Mouse (Mus musculus) heart, embryonic 14.5 days (tissue): ENCODE data around the gene BC034090. TPM values are rescaled to one million over a fixed set of nuclear protein-coding genes. Genes with fewer than 3 reads are reported as not detected.

Experiments used
- ATAC-seq: fragments of 200-750 bp; cut with Nextera tagmentation; 2 replicates; pipeline ENCODE4 v1.8.0; 2017; ENCODE audit warnings: low read depth, moderate TSS enrichment; ENCODE audit not compliant: insufficient number of reproducible peaks, insufficient read depth, low FRiP score
- H3K27ac ChIP-seq, 2 experiments: fragments of 200-500 bp in 1 of 2; fragments of 300-500 bp in 1 of 2; sonication (generic) in 1 of 2; replicated peaks in 1 of 2; 2 replicates each; pipeline ENCODE4 v1.5.1; 2012 to 2014; ENCODE audit warnings: low read depth in 2 of 2, low read length in 2 of 2, control low read depth in 1 of 2, mild to moderate bottlenecking in 1 of 2, mixed read lengths in 1 of 2; ENCODE audit not compliant: control insufficient read depth in 1 of 2, insufficient read depth in 1 of 2
- H3K27me3 ChIP-seq: fragments of 300-500 bp; sonication (generic); 2 replicates; pipeline ENCODE4 v1.6.1; 2014; ENCODE audit warnings: mild to moderate bottlenecking, low read length, control low read depth; ENCODE audit not compliant: control insufficient read depth, insufficient read depth
- H3K36me3 ChIP-seq: fragments of 300-500 bp; sonication (generic); 2 replicates; pipeline ENCODE4 v1.6.1; 2014; ENCODE audit warnings: mild to moderate bottlenecking, control low read depth, low read length, mixed read lengths; ENCODE audit not compliant: control insufficient read depth, insufficient read depth
- H3K4me1 ChIP-seq, 2 experiments: fragments of 200-500 bp in 1 of 2; fragments of 300-500 bp in 1 of 2; sonication (generic) in 1 of 2; 2 replicates each; pipeline ENCODE4 v1.6.1; 2012 to 2014; ENCODE audit warnings: low read length in 2 of 2, control low read depth in 1 of 2, mixed read lengths in 1 of 2; ENCODE audit not compliant: control insufficient read depth in 2 of 2, insufficient read depth in 2 of 2
- H3K4me2 ChIP-seq: fragments of 300-500 bp; sonication (generic); 2 replicates; pipeline ENCODE4 v1.6.1; 2014; ENCODE audit warnings: mild to moderate bottlenecking, low read length
- H3K4me3 ChIP-seq, 2 experiments: fragments of 200-500 bp in 1 of 2; fragments of 300-500 bp in 1 of 2; sonication (generic) in 1 of 2; 2 replicates each; pipeline ENCODE4 v1.5.1; 2012 to 2014; ENCODE audit warnings: low read length in 2 of 2, mild to moderate bottlenecking in 2 of 2, control low read depth in 1 of 2, low read depth in 1 of 2, moderate library complexity in 1 of 2; ENCODE audit not compliant: control insufficient read depth in 1 of 2, insufficient read depth in 1 of 2
- H3K9ac ChIP-seq: fragments of 300-500 bp; sonication (generic); 2 replicates; pipeline ENCODE4 v1.6.1; 2014; ENCODE audit warnings: mild to moderate bottlenecking, low read length
- H3K9me3 ChIP-seq: fragments of 300-500 bp; sonication (generic); 2 replicates; pipeline ENCODE4 v1.6.1; 2016; ENCODE audit warnings: low read length, control low read depth; ENCODE audit not compliant: control insufficient read depth
- WGBS: fragments of 180-500 bp; shearing (Covaris S2); extraction: QIAGEN DNeasy Blood & Tissue Kit; methylation state at CpG from one replicate; pipeline ENCODE4 v1.1.7; 2014; 5-methylcytosine and 5-hydroxymethylcytosine counted together
- polyA plus RNA-seq: library from polyadenylated mRNA; unstranded; fragments of >200 nt; fragmentation: Nextera tagmentation; extraction: Ambion mirVana; gene quantifications from 2 replicates; pipeline ENCODE4 v1.2.1, GENCODE M21; 2014

Gene BC034090
- polyA plus RNA-seq, 1 experiment from 2014 or later, result 6.9 TPM

DNA sequence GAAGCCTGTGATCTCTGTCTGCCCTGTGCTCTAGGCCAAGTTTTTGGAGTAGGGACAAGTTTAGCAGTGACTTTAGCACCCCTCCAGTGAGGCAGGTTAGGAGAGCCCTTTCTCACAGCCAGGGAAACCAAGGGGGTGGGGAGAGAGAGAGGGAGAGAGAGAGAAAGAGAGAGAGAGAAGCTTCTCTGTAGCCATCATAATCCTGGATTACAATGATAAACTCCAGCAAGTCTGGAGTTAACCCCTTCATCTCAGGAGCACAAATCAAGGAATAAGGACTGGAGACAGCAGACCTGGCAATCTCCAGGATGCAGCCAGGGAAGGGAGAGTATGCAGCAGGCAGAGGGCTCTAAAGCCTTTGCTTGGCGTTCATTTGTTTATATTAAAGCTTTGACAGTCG, 8.6 kb downstream of the BC034090 start:
- 40% methylated on average over 2 of the region's 2 CpGs for WGBS

DNA sequence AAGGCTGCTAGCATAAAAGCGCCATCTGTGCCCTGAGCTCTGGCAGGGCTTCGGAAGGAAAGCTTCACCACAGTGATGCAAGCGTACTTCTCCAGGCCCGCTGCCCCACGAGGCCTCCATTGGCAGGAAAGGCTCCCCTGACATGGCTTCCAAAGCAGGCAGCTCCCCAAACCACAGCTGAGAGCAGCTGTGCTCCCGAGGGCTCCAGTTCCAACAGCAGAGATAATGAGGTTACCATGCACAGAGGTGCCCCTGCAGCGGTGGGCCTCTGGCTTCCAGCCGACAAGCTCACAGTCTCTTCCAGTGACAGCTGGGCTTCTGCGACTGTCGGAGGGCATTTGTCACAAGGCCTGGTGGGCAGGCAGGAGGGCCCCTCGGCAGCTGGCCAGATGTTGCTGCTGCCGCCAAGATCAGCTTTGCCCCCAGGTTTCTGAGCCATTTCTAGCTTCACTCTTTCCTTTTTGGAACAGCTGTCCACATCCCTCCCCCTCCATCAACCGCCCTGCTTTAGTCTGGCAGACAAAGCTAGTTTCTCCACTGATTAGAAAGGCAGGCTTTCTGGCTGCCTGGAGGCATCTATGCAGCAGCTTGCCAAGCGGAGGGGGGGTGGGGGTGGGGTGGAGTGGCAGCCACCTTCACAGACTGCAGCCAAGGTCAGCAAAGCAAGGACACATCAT, 10.2 kb downstream of the BC034090 start:
- Histone ChIP-seq H3K36me3 (peaks cover 42% of the 10 kb centered on the region), H3K4me1 (peaks cover 68 to 76% of the 10 kb centered on the region in 2 experiments), H3K9me3 (no peaks in the 10 kb centered on the region), H3K27ac (peak overlapping the region; percentile 96 to 99), H3K27me3 (no peaks in the 10 kb centered on the region), H3K9ac (peak overlapping the region; percentile 68), H3K4me3 (no peak overlapping the region), H3K4me2 (peak overlapping the region; percentile 45)
- 18% methylated on average over 14 of the region's 14 CpGs for whole genome bisulfite sequencing
- ATAC-seq, result peak; percentile 70

More for the DNA sequence above, 8.6 kb downstream of the BC034090 start:
- peak overlapping the region; percentile 50 for H3K9ac ChIP-seq
- no peak overlapping the region for H3K4me3 ChIP-seq
- no peaks in the 10 kb centered on the region for H3K9me3 ChIP-seq
- no peak for ATAC-seq
- no peak overlapping the region; the same call in 1 of the 2 replicates for H3K4me2 ChIP-seq
- H3K27ac ChIP-seq, result peak overlapping the region; percentile 96 to 99
- H3K27me3 ChIP-seq, result no peaks in the 10 kb centered on the region
- H3K36me3 ChIP-seq, result peaks cover 51% of the 10 kb centered on the region
- peaks cover 62 to 71% of the 10 kb centered on the region in 2 experiments for H3K4me1 ChIP-seq

- Histone ChIP-seq H3K27me3 (no peaks in the 10 kb centered on the region), H3K4me3 (no peak overlapping the region), H3K36me3 (peaks cover 41% of the 10 kb centered on the region), H3K4me2 (peak overlapping the region; percentile 45), H3K27ac (peak overlapping the region; percentile 96 to 99), H3K9me3 (no peaks in the 10 kb centered on the region), H3K9ac (peak overlapping the region; percentile 68), H3K4me1 (peaks cover 64 to 70% of the 10 kb centered on the region in 2 experiments)
- no peak for ATAC-seq
- whole genome bisulfite sequencing, result 58% methylated on average over 9 of the region's 9 CpGs
Measured at GRCm38 (mm10) chr1:155233378-155233777, 10.9 kb downstream of the BC034090 start.

DNA sequence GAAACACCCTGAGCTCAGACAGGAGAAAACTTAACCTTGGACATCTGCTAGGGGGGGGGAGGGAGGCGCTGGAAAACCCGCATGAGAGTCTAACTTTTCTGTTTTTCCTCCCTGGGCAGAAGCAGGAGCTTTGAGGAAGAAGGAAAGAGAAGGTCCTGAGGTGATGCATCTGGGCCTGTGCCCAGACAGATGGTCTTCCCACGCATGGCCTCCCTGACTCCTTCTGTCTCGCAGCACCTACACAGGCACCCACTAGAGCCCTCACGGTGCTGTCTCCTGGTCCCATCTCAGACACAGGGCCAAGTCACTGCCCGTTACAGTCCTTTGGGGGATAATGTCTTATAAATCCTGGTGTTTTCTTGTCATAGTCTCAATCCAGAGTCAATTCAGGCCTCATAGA, 11.5 kb downstream of the BC034090 start:
- Histone ChIP-seq H3K27me3 (no peaks in the 10 kb centered on the region), H3K4me3 (no peak overlapping the region), H3K27ac (peak overlapping the region; percentile 96 to 99), H3K36me3 (peaks cover 41% of the 10 kb centered on the region), H3K4me1 (peaks cover 60 to 65% of the 10 kb centered on the region in 2 experiments), H3K9me3 (no peaks in the 10 kb centered on the region), H3K4me2 (0 out of 2 replicates have a peak overlapping the region, but pooled peaks have one; percentile 2), H3K9ac (peak overlapping the region; percentile 68; the same call in 1 of the 2 replicates)
- ATAC-seq, result no peak
- WGBS, result 80% methylated on average over 6 of the region's 6 CpGs

GRCm38 (mm10) chr1:155232385-155232784, 11.9 kb downstream of the BC034090 start:
- Histone ChIP-seq H3K4me2 (0 out of 2 replicates have a peak overlapping the region, but pooled peaks have one; percentile 2), H3K9me3 (no peaks in the 10 kb centered on the region), H3K36me3 (peaks cover 40% of the 10 kb centered on the region), H3K9ac (peak overlapping the region; percentile 68; the same call in 1 of the 2 replicates), H3K27me3 (no peaks in the 10 kb centered on the region), H3K27ac (peak overlapping the region in 1 of 2 experiments; percentile 99; a peak in 2 of 4 replicates), H3K4me3 (no peak overlapping the region), H3K4me1 (peaks cover 56 to 61% of the 10 kb centered on the region in 2 experiments)
- no peak for ATAC-seq
- 71% methylated on average over 12 of the region's 12 CpGs for WGBS

DNA sequence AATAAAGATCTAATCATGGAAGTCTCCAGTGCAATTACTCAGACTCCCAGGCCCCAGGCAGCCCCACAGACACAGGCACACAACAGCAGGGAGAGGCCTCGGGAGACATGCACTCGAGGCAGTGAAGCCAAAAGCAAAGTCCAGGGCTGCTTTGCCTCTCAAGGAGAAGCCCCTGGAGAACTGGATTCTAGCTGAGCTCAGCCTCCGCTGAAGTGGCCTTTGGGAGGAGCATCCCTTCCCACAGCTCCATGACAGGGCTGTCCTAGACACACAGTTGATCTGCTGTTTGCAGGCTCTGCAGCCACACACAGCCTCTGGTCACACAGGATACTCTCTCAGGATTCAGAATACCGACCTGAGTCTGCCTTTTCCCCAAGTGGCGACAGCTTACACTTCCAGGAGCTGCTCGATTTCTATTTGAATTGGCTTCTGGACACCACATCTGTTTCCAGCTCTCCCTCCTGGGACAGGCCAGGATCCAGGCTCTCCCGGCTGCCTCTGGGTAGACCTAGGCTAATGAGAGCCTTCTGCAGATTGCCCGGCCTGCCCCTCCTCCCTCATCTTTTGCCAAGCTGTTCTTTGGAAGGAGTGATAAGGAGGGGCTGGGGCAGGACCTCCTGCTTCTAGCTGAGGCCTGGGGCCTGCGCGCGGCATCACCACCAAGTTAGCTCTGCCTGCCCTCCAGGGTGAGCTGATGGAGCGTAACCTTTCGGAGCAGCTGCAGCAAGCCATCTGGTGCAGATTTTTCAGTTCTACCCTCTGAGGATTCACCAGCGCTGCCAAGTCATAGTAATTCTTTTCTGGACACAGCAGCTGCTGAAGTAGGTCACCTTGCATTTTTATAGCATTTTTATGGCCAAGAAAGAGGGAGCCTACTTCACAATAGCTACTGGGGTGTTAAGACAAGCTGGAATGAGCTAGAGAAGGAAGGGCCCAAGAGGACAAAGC, 14.5 kb downstream of the BC034090 start:
- Histone ChIP-seq H3K36me3 (peaks cover 62% of the 10 kb centered on the region), H3K27ac (peak overlapping the region; percentile 28 to 59), H3K9me3 (no peaks in the 10 kb centered on the region), H3K4me2 (0 out of 2 replicates have a peak overlapping the region, but pooled peaks have one; percentile 2), H3K4me1 (peaks cover 31 to 37% of the 10 kb centered on the region in 2 experiments), H3K4me3 (no peak overlapping the region), H3K9ac (peak overlapping the region; percentile 17), H3K27me3 (no peaks in the 10 kb centered on the region)
- ATAC-seq, result no peak
- 32% methylated on average over 14 of the region's 14 CpGs for WGBS

GRCm38 (mm10) chr1:155223849-155224554, 20.2 kb downstream of the BC034090 start:
- Histone ChIP-seq H3K4me3 (no peak overlapping the region; a peak in 1 of 4 replicates), H3K27me3 (no peaks in the 10 kb centered on the region), H3K27ac (no peak overlapping the region), H3K4me1 (peaks cover 14 to 24% of the 10 kb centered on the region in 2 experiments; a peak in 3 of 4 replicates), H3K4me2 (peak overlapping the region; percentile 34), H3K36me3 (peaks cover 89% of the 10 kb centered on the region), H3K9ac (no peak overlapping the region), H3K9me3 (no peaks in the 10 kb centered on the region)
- ATAC-seq, result 0 out of 2 replicates have a peak, but pooled peaks have one; percentile 52
- WGBS, result 19% methylated on average over 16 of the region's 16 CpGs
